Mouse (Mus musculus) gastrocnemius, postnatal 14 days (tissue): ENCODE measurements around the gene Rnls. TPM values are rescaled to one million over a fixed set of nuclear protein-coding genes. Genes with fewer than 3 reads are reported as not detected.

Experiments
- microRNA-seq, 2 experiments: library from miRNA; unstranded; fragments of <30 nt; microRNA quantifications; one replicate each; pipeline ENCODE4 v1.2.0; 2021
- total RNA-seq, 2 experiments: library from RNA; stranded (reverse); gene quantifications; 2 replicates each; pipeline ENCODE4 v1.2.3; 2021

Gene Rnls
- total RNA-seq, 2 experiments from 2014 or later = 5.3 to 5.8 TPM

Small RNA genes lying within 50 kb of the gene (microRNA-seq; reads per million reads assigned to microRNA genes)
- gene Mir3970 = 0 reads per million in 2 experiments

Other genes with a start within 250 kb of the Rnls start
- gene Lipo4, start 125.5 kb upstream of the Rnls start, total RNA-seq = under 1 TPM; 0.13 to 0.16 TPM
- not detected for gene Gm8978, start 233.0 kb upstream of the Rnls start, total RNA-seq